Mouse (Mus musculus) stomach, postnatal 0 days (tissue): Measurements from ENCODE around the gene Lpin2. TPM values are rescaled to one million over a fixed set of nuclear protein-coding genes. Genes with fewer than 3 reads are reported as not detected.
A peak's percentile ranks its signal among the peaks of the same experiment; 100 is the strongest.

Experiments used
- ATAC-seq: fragments of 200-750 bp; cut with Nextera tagmentation; 2 replicates; pipeline ENCODE4 v1.8.0; 2017; ENCODE audit not compliant: low FRiP score, low TSS enrichment
- DNase-seq: peaks from one replicate; pipeline ENCODE4 v3.0.0-alpha.2; 2016; ENCODE audit warnings: low spot score
- H3K27ac ChIP-seq: fragments of 300-500 bp; sonication (generic); replicated peaks from 2 replicates; pipeline ENCODE4 v1.5.1; 2014; ENCODE audit warnings: mild to moderate bottlenecking, control low read depth
- H3K27me3 ChIP-seq: fragments of 300-500 bp; sonication (generic); 2 replicates; pipeline ENCODE4 v1.6.1; 2014; ENCODE audit warnings: low read length; ENCODE audit not compliant: control insufficient read depth, insufficient read depth
- H3K36me3 ChIP-seq: fragments of 300-500 bp; sonication (generic); 2 replicates; pipeline ENCODE4 v1.6.1; 2014; ENCODE audit warnings: low read length, mixed read lengths; ENCODE audit not compliant: control insufficient read depth, insufficient read depth
- H3K4me1 ChIP-seq: fragments of 300-500 bp; sonication (generic); replicated peaks from 2 replicates; pipeline ENCODE4 v1.6.1; 2014; ENCODE audit warnings: antibody characterized with exemption; ENCODE audit not compliant: control insufficient read depth, insufficient read depth
- H3K4me2 ChIP-seq: fragments of 300-500 bp; sonication (generic); replicated peaks from 2 replicates; pipeline ENCODE4 v1.6.1; 2014; ENCODE audit warnings: low read depth, mild to moderate bottlenecking, control low read depth, moderate library complexity
- H3K4me3 ChIP-seq: fragments of 300-500 bp; sonication (generic); 2 replicates; pipeline ENCODE4 v1.5.1; 2014; ENCODE audit warnings: low read depth, low read length, control low read depth
- H3K9ac ChIP-seq: fragments of 300-500 bp; sonication (generic); 2 replicates; pipeline ENCODE4 v1.6.1; 2014; ENCODE audit warnings: mild to moderate bottlenecking, low read length, control low read depth, mixed read lengths
- H3K9me3 ChIP-seq: fragments of 300-500 bp; sonication (generic); 2 replicates; pipeline ENCODE4 v1.6.1; 2016; ENCODE audit warnings: low read length; ENCODE audit not compliant: control insufficient read depth
- CTCF ChIP-seq: IDR thresholded peaks from 2 replicates; pipeline ENCODE4 v1.5.1; 2016; ENCODE audit warnings: antibody characterized with exemption, low read depth, mild to moderate bottlenecking, moderate library complexity
- EP300 ChIP-seq: optimal IDR thresholded peaks from 2 replicates; pipeline ENCODE3; 2016; ENCODE audit warnings: antibody characterized with exemption
- WGBS: fragments of 180-500 bp; shearing (Covaris S2); extraction: QIAGEN DNeasy Blood & Tissue Kit; methylation state at CpG from one replicate; pipeline ENCODE4 v1.1.7; 2014; 5-methylcytosine and 5-hydroxymethylcytosine counted together
- polyA plus RNA-seq: library from polyadenylated mRNA; unstranded; fragments of >200 nt; fragmentation: Nextera tagmentation; extraction: Ambion mirVana; gene quantifications from 2 replicates; pipeline ENCODE4 v1.2.1, GENCODE M21; 2015

The Lpin2 gene
- polyA plus RNA-seq, 1 experiment from 2014 or later: 22.6 TPM

GRCm38 (mm10) chr17:71259727-71260126, 77.4 kb downstream of the Lpin2 start:
- H3K9me3 ChIP-seq: no peaks in the 10 kb centered on the region
- H3K4me1 ChIP-seq: no peaks in the 10 kb centered on the region
- WGBS: 37% methylated on average over 11 of the region's 11 CpGs
- no peaks in the 10 kb centered on the region for H3K36me3 ChIP-seq
- peak; percentile 77 for ATAC-seq
- peak; percentile 61 for DNase-seq
- TF ChIP-seq CTCF: no peak
- TF ChIP-seq EP300: no peak
- no peak overlapping the region for H3K9ac ChIP-seq
- no peaks in the 10 kb centered on the region for H3K27me3 ChIP-seq
- no peak overlapping the region for H3K4me3 ChIP-seq
- 0 out of 2 replicates have a peak overlapping the region, but pooled peaks have one; percentile 24 for H3K4me2 ChIP-seq
- no peak overlapping the region for H3K27ac ChIP-seq

GRCm38 (mm10) chr17:71260658-71261057, 78.3 kb downstream of the Lpin2 start:
- WGBS: 42% methylated on average over 3 of the region's 3 CpGs
- H3K9me3 ChIP-seq: no peaks in the 10 kb centered on the region
- no peak overlapping the region for H3K9ac ChIP-seq
- DNase-seq: no peak
- no peaks in the 10 kb centered on the region for H3K4me1 ChIP-seq
- H3K4me3 ChIP-seq: no peak overlapping the region
- no peaks in the 10 kb centered on the region for H3K36me3 ChIP-seq
- ATAC-seq: no peak
- H3K27ac ChIP-seq: no peak overlapping the region
- TF ChIP-seq CTCF: peak; percentile 45
- TF ChIP-seq EP300: no peak
- H3K4me2 ChIP-seq: no peak overlapping the region
- H3K27me3 ChIP-seq: no peaks in the 10 kb centered on the region

- no peaks in the 10 kb centered on the region for H3K4me1 ChIP-seq
- DNase-seq: no peak
- TF ChIP-seq CTCF (no peak), EP300 (no peak)
- no peaks in the 10 kb centered on the region for H3K36me3 ChIP-seq
- WGBS: 73% methylated on average over 6 of the region's 6 CpGs
- H3K4me3 ChIP-seq: no peak overlapping the region
- H3K27me3 ChIP-seq: no peaks in the 10 kb centered on the region
- no peaks in the 10 kb centered on the region for H3K9me3 ChIP-seq
- H3K27ac ChIP-seq: no peak overlapping the region
- no peak for ATAC-seq
- H3K4me2 ChIP-seq: no peak overlapping the region
- H3K9ac ChIP-seq: no peak overlapping the region
Observed at GRCm38 (mm10) chr17:71263136-71263535, 80.8 kb downstream of the Lpin2 start.

GRCm38 (mm10) chr17:71264739-71265138, 82.4 kb downstream of the Lpin2 start:
- Histone ChIP-seq H3K4me1 (no peaks in the 10 kb centered on the region), H3K9me3 (no peaks in the 10 kb centered on the region), H3K9ac (no peak overlapping the region), H3K36me3 (no peaks in the 10 kb centered on the region), H3K4me2 (no peak overlapping the region), H3K27me3 (no peaks in the 10 kb centered on the region), H3K27ac (no peak overlapping the region), H3K4me3 (no peak overlapping the region)
- no peak for DNase-seq
- WGBS: 73% methylated on average over 4 of the region's 4 CpGs
- no peak for ATAC-seq
- TF ChIP-seq EP300 (no peak), CTCF (no peak)

- H3K27me3 ChIP-seq: no peaks in the 10 kb centered on the region
- H3K9me3 ChIP-seq: no peaks in the 10 kb centered on the region
- H3K36me3 ChIP-seq: no peaks in the 10 kb centered on the region
- no peak overlapping the region for H3K4me2 ChIP-seq
- H3K27ac ChIP-seq: no peak overlapping the region
- no peak overlapping the region for H3K4me3 ChIP-seq
- no peak for TF ChIP-seq CTCF
- no peak for TF ChIP-seq EP300
- no peak overlapping the region for H3K9ac ChIP-seq
- DNase-seq: no peak
- H3K4me1 ChIP-seq: no peaks in the 10 kb centered on the region
- ATAC-seq: no peak
- WGBS: 49% methylated on average over 5 of the region's 5 CpGs
Observed at GRCm38 (mm10) chr17:71265336-71266051, 83.1 kb downstream of the Lpin2 start.

- Histone ChIP-seq H3K4me3 (no peak overlapping the region), H3K27me3 (no peaks in the 10 kb centered on the region), H3K4me2 (no peak overlapping the region), H3K27ac (no peak overlapping the region), H3K36me3 (no peaks in the 10 kb centered on the region), H3K9ac (no peak overlapping the region), H3K4me1 (no peaks in the 10 kb centered on the region), H3K9me3 (no peaks in the 10 kb centered on the region)
- WGBS: 74% methylated on average over 8 of the region's 8 CpGs
- DNase-seq (no peak), ATAC-seq (peak; percentile 60; the same call in 1 of the 2 replicates)
- no peak for TF ChIP-seq CTCF
- TF ChIP-seq EP300: no peak
Observed at GRCm38 (mm10) chr17:71267374-71267773, 85.0 kb downstream of the Lpin2 start.
